Mouse (Mus musculus): Measurements from ENCODE around the gene Kif5c. TPM values are rescaled to one million over a fixed set of nuclear protein-coding genes. Genes with fewer than 3 reads are reported as not detected.

Kif5c gene
- total RNA-seq, 2 experiments from 2014 or later: 441 to 484 TPM

- no peak for DNase-seq
- intact Hi-C loops (cut with DNase I): no loop called here
Measured at GRCm38 (mm10) chr2:49660375-49660923, 41.4 kb downstream of the Kif5c start.

GRCm38 (mm10) chr2:49661348-49661747 lies 42.2 kb downstream of the Kif5c start:
- intact Hi-C loops (cut with DNase I): no loop called here
- no peak for DNase-seq

GRCm38 (mm10) chr2:49661872-49662271 lies 42.8 kb downstream of the Kif5c start:
- intact Hi-C loops (cut with DNase I): no loop called here
- no peak for DNase-seq

GRCm38 (mm10) chr2:49671753-49672500 lies 52.8 kb downstream of the Kif5c start:
- DNase-seq: no peak
- intact Hi-C loops (cut with DNase I): no loop called here

- intact Hi-C loops (cut with DNase I): no loop called here
- DNase-seq: peak; percentile 85
Measured at GRCm38 (mm10) chr2:49672501-49672874, 53.4 kb downstream of the Kif5c start.

GRCm38 (mm10) chr2:49676020-49676419 lies 56.9 kb downstream of the Kif5c start:
- intact Hi-C loops (cut with DNase I): no loop called here

GRCm38 (mm10) chr2:49678386-49678785 lies 59.3 kb downstream of the Kif5c start:
- intact Hi-C loops (cut with DNase I): no loop called here

More at GRCm38 (mm10) chr2:49676020-49676419, 56.9 kb downstream of the Kif5c start:
- peak; percentile 50 for DNase-seq

GRCm38 (mm10) chr2:49679135-49679964 lies 60.3 kb downstream of the Kif5c start:
- intact Hi-C loops (cut with DNase I): no loop called here
- DNase-seq: no peak

More at GRCm38 (mm10) chr2:49678386-49678785, 59.3 kb downstream of the Kif5c start:
- DNase-seq: no peak

- no peak for DNase-seq
- intact Hi-C loops (cut with DNase I): loop anchor here (10.0 kb wide), 1 partner anchor 58 kb away; no protein-coding TSS in a partner anchor
Measured at GRCm38 (mm10) chr2:49682754-49683153, 63.7 kb downstream of the Kif5c start.

GRCm38 (mm10) chr2:49684808-49685207 lies 65.7 kb downstream of the Kif5c start:
- no peak for DNase-seq
- intact Hi-C loops (cut with DNase I): loop anchor here (10.0 kb wide), 1 partner anchor 60 kb away; no protein-coding TSS in a partner anchor

GRCm38 (mm10) chr2:49690421-49690826 lies 71.3 kb downstream of the Kif5c start:
- DNase-seq: no peak
- intact Hi-C loops (cut with DNase I): no loop called here

GRCm38 (mm10) chr2:49691441-49691840 lies 72.3 kb downstream of the Kif5c start:
- intact Hi-C loops (cut with DNase I): no loop called here
- DNase-seq: no peak

GRCm38 (mm10) chr2:49694727-49695126 lies 75.6 kb downstream of the Kif5c start:
- intact Hi-C loops (cut with DNase I): no loop called here

GRCm38 (mm10) chr2:49695461-49695860 lies 76.4 kb downstream of the Kif5c start:
- intact Hi-C loops (cut with DNase I): no loop called here
- DNase-seq: no peak

More at GRCm38 (mm10) chr2:49694727-49695126, 75.6 kb downstream of the Kif5c start:
- no peak for DNase-seq

GRCm38 (mm10) chr2:49698851-49699250 lies 79.8 kb downstream of the Kif5c start:
- intact Hi-C loops (cut with DNase I): no loop called here
- DNase-seq: no peak

- intact Hi-C loops (cut with DNase I): no loop called here
Measured at GRCm38 (mm10) chr2:49700176-49700971, 81.3 kb downstream of the Kif5c start.

GRCm38 (mm10) chr2:49710223-49710622 lies 91.1 kb downstream of the Kif5c start:
- DNase-seq: peak; percentile 35
- intact Hi-C loops (cut with DNase I): no loop called here

More at GRCm38 (mm10) chr2:49700176-49700971, 81.3 kb downstream of the Kif5c start:
- no peak for DNase-seq

GRCm38 (mm10) chr2:49711693-49712092 lies 92.6 kb downstream of the Kif5c start:
- DNase-seq: no peak

GRCm38 (mm10) chr2:49712336-49712887 lies 93.3 kb downstream of the Kif5c start:
- intact Hi-C loops (cut with DNase I): no loop called here
- DNase-seq: no peak

More at GRCm38 (mm10) chr2:49711693-49712092, 92.6 kb downstream of the Kif5c start:
- intact Hi-C loops (cut with DNase I): no loop called here

GRCm38 (mm10) chr2:49716490-49716889 lies 97.4 kb downstream of the Kif5c start:
- intact Hi-C loops (cut with DNase I): loop anchor here (5.0 kb wide), 1 partner anchor 94 kb away; no protein-coding TSS in a partner anchor
- DNase-seq: no peak

Data from left cerebral cortex, postnatal 4 days (tissue).